Mouse (Mus musculus) embryonic facial prominence, embryonic 15.5 days (tissue): ENCODE measurements at regions not wholly inside any gene's neighbourhood (a gene's known extent, or its start where the extent isn't known, plus 50 kb on each side); places are given as distances from the start of the nearest gene placed in this dataset.
A peak's percentile ranks its signal among the peaks of the same experiment; 100 is the strongest.
"Not testable (repeated sequence)": the region's sequence is repeated elsewhere in the genome, so short reads cannot be mapped to it uniquely, and the experiment has no call there.

Experiments used
- ATAC-seq: fragments of 200-750 bp; cut with Nextera tagmentation; 2 replicates; pipeline ENCODE4 v1.8.0; 2017; ENCODE audit warnings: low read depth, moderate TSS enrichment; ENCODE audit not compliant: insufficient number of reproducible peaks, low FRiP score, low TSS enrichment
- H3K27ac ChIP-seq: fragments of 300-500 bp; sonication (generic); replicated peaks from 2 replicates; pipeline ENCODE4 v1.5.1; 2015; ENCODE audit warnings: mild to moderate bottlenecking, inconsistent platforms
- H3K27me3 ChIP-seq: fragments of 300-500 bp; sonication (generic); 2 replicates; pipeline ENCODE4 v1.6.1; 2015; ENCODE audit warnings: inconsistent platforms
- H3K36me3 ChIP-seq: fragments of 300-500 bp; sonication (generic); 2 replicates; pipeline ENCODE4 v1.6.1; 2015; ENCODE audit warnings: mild to moderate bottlenecking, inconsistent platforms
- H3K4me1 ChIP-seq: fragments of 300-500 bp; sonication (generic); 2 replicates; pipeline ENCODE4 v1.6.1; 2015; ENCODE audit warnings: inconsistent platforms
- H3K4me2 ChIP-seq: fragments of 300-500 bp; sonication (generic); replicated peaks from 2 replicates; pipeline ENCODE4 v1.6.1; 2015; ENCODE audit warnings: mild to moderate bottlenecking, inconsistent platforms
- H3K4me3 ChIP-seq: fragments of 300-500 bp; sonication (generic); replicated peaks from 2 replicates; pipeline ENCODE4 v1.5.1; 2015; ENCODE audit warnings: mild to moderate bottlenecking, inconsistent platforms
- H3K9ac ChIP-seq: fragments of 300-500 bp; sonication (generic); 2 replicates; pipeline ENCODE4 v1.6.1; 2015; ENCODE audit warnings: inconsistent platforms
- H3K9me3 ChIP-seq: fragments of 300-500 bp; sonication (generic); replicated peaks from 2 replicates; pipeline ENCODE4 v1.6.1; 2016; ENCODE audit warnings: inconsistent platforms
- WGBS: fragments of 180-500 bp; shearing (Covaris S2); methylation state at CpG from one replicate; pipeline ENCODE4 v1.1.7; 2015; 5-methylcytosine and 5-hydroxymethylcytosine counted together

GRCm38 (mm10) chr13:26142811-26143210, 627.2 kb downstream of the Hdgfl1 start:
- WGBS = 49% methylated on average over 2 of the region's 2 CpGs
- Histone ChIP-seq H3K9me3 (no peaks in the 10 kb centered on the region), H3K9ac (no peak overlapping the region), H3K27ac (no peak overlapping the region), H3K36me3 (no peaks in the 10 kb centered on the region), H3K27me3 (no peaks in the 10 kb centered on the region), H3K4me1 (no peaks in the 10 kb centered on the region), H3K4me3 (no peak overlapping the region), H3K4me2 (no peak overlapping the region)
- no peak for ATAC-seq

DNA sequence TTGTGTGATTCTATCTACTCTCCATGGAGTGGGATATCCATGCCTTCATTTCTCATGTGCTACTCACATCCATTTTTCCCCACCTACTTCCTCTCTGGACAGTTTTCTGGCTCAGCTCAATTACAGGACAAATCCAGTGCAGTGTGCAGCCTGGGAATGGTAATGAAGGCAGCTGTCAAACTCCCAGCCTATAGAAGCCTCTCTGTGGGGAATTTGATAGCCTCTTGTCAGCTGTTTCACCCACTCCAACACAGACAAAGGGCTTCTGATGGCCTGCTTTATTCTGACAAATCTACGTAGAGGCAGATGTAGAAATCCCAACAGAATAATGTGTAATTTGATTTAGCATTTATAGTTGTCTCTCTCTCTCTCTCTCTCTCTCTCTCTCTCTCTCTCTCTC, 650.6 kb downstream of the Hdgfl1 start:
- 18% methylated on average over 1 of the region's 1 CpGs for WGBS
- H3K27ac ChIP-seq = no peak overlapping the region
- no peaks in the 10 kb centered on the region for H3K4me1 ChIP-seq
- H3K27me3 ChIP-seq = no peaks in the 10 kb centered on the region
- H3K9me3 ChIP-seq = no peaks in the 10 kb centered on the region
- H3K9ac ChIP-seq = no peak overlapping the region
- H3K4me3 ChIP-seq = no peak overlapping the region
- ATAC-seq = no peak; the same call in 1 of the 2 replicates
- H3K36me3 ChIP-seq = no peaks in the 10 kb centered on the region
- H3K4me2 ChIP-seq = no peak overlapping the region

DNA sequence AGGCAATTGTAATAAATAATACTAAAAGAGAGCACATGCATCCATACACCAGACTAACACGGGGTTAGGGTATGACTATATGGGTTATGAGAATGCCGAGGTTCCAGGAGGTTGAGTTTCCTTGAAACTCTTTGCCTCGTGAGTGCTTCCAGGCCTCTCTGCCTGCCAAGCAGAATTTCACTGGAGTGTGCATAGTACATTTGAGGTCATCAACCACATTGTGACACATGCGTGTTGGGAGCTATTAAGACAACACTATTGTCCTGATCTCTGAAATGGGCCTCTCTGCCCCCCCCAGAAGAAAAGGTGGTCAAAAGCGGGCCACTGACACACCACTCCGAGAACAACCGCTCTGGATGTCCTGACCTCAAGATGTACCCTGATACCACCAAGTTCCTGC, 655.8 kb downstream of the Hdgfl1 start:
- WGBS = 89% methylated on average over 7 of the region's 7 CpGs
- no peaks in the 10 kb centered on the region for H3K27me3 ChIP-seq
- no peak for ATAC-seq

GRCm38 (mm10) chr13:26113723-26114122, 656.2 kb downstream of the Hdgfl1 start:
- H3K9ac ChIP-seq, H3K4me1 ChIP-seq, H3K27me3 ChIP-seq, H3K36me3 ChIP-seq, H3K4me3 ChIP-seq, H3K4me2 ChIP-seq, ATAC-seq, H3K9me3 ChIP-seq, H3K27ac ChIP-seq: not testable (repeated sequence)
- WGBS = 75% methylated on average over 1 of the region's 1 CpGs

More for the DNA sequence above, 655.8 kb downstream of the Hdgfl1 start:
- Histone ChIP-seq H3K27ac (no peak overlapping the region), H3K4me1 (no peaks in the 10 kb centered on the region), H3K4me2 (no peak overlapping the region), H3K9ac (no peak overlapping the region), H3K4me3 (no peak overlapping the region), H3K36me3 (no peaks in the 10 kb centered on the region), H3K9me3 (no peaks in the 10 kb centered on the region)

GRCm38 (mm10) chr13:26112579-26112978, 657.4 kb downstream of the Hdgfl1 start:
- no peak overlapping the region for H3K4me2 ChIP-seq
- H3K9ac ChIP-seq = no peak overlapping the region
- no peak for ATAC-seq
- no peaks in the 10 kb centered on the region for H3K9me3 ChIP-seq
- H3K27ac ChIP-seq = no peak overlapping the region
- H3K36me3 ChIP-seq = no peaks in the 10 kb centered on the region
- no peaks in the 10 kb centered on the region for H3K27me3 ChIP-seq
- no peak overlapping the region for H3K4me3 ChIP-seq
- no peaks in the 10 kb centered on the region for H3K4me1 ChIP-seq

DNA sequence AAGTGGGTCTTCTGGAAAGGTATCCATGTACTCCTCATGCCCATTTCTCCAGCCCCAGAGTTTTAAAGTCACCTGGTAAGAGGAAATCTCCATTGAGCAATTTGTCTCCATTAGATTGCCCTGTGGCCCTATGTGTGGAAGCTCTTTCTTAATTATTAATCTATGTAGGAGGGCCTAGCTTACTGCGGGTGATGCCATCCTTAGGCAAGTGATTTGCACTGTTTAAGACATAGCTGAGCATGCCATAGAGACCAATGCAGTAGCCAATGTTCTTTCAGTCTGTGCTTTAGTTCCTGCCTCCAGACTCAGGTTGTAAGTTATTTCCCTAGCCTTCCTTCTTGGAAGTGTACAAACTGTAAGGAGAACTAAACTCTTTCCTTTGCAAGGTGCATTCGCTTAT, 661.0 kb downstream of the Hdgfl1 start:
- H3K9ac ChIP-seq = no peak overlapping the region

GRCm38 (mm10) chr13:26088727-26089126, 681.2 kb downstream of the Hdgfl1 start:
- H3K4me3 ChIP-seq = no peak overlapping the region
- no peak overlapping the region for H3K4me2 ChIP-seq
- no peaks in the 10 kb centered on the region for H3K9me3 ChIP-seq
- H3K27me3 ChIP-seq = no peaks in the 10 kb centered on the region
- H3K4me1 ChIP-seq = no peaks in the 10 kb centered on the region
- H3K36me3 ChIP-seq = no peaks in the 10 kb centered on the region
- H3K27ac ChIP-seq = no peak overlapping the region
- 75% methylated on average over 3 of the region's 3 CpGs for WGBS
- no peak for ATAC-seq
- no peak overlapping the region for H3K9ac ChIP-seq

More for the DNA sequence above, 661.0 kb downstream of the Hdgfl1 start:
- H3K27ac ChIP-seq = no peak overlapping the region
- no peak overlapping the region for H3K4me3 ChIP-seq
- no peaks in the 10 kb centered on the region for H3K36me3 ChIP-seq
- no peak for ATAC-seq
- no peaks in the 10 kb centered on the region for H3K27me3 ChIP-seq
- H3K9me3 ChIP-seq = no peaks in the 10 kb centered on the region
- no peaks in the 10 kb centered on the region for H3K4me1 ChIP-seq
- WGBS = 89% methylated on average over 2 of the region's 2 CpGs
- no peak overlapping the region for H3K4me2 ChIP-seq

GRCm38 (mm10) chr13:26080814-26081213, 689.2 kb downstream of the Hdgfl1 start:
- Histone ChIP-seq H3K27ac (peak overlapping the region; percentile 51), H3K4me1 (peaks cover 6% of the 10 kb centered on the region; the same call in 1 of the 2 replicates), H3K4me3 (no peak overlapping the region), H3K27me3 (no peaks in the 10 kb centered on the region), H3K36me3 (no peaks in the 10 kb centered on the region), H3K9ac (no peak overlapping the region), H3K4me2 (no peak overlapping the region), H3K9me3 (no peaks in the 10 kb centered on the region)
- WGBS = 37% methylated on average over 2 of the region's 2 CpGs
- no peak for ATAC-seq

- Histone ChIP-seq H3K9me3 (no peaks in the 10 kb centered on the region), H3K4me2 (no peak overlapping the region), H3K36me3 (no peaks in the 10 kb centered on the region), H3K27ac (no peak overlapping the region), H3K4me1 (peaks cover 6% of the 10 kb centered on the region; the same call in 1 of the 2 replicates), H3K9ac (no peak overlapping the region), H3K4me3 (no peak overlapping the region), H3K27me3 (no peaks in the 10 kb centered on the region)
- WGBS = 17% methylated on average over 4 of the region's 4 CpGs
- peak; percentile 39; the same call in 1 of the 2 replicates for ATAC-seq
Observed at GRCm38 (mm10) chr13:26080302-26080701, 689.7 kb downstream of the Hdgfl1 start.

DNA sequence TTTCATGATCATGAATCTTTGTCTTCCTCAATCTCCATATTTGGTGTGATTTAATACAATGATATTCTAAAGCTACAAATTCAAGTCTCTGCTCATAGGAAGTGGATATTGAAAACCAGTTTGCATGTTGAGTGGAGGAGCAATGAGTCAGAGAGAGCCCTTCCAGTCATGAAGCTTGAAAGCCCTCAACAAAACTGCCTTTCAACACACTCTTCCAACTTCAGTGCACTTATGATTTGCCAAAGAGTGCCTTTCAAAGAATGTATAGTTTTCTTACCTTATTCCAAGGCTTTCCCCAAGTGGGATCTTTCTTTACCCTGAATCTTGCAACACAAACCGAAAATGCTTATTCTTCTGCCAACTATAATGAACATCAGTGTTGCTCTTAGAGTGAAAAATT, 690.6 kb downstream of the Hdgfl1 start:
- Histone ChIP-seq H3K36me3 (no peaks in the 10 kb centered on the region), H3K27me3 (no peaks in the 10 kb centered on the region), H3K4me3 (no peak overlapping the region), H3K4me2 (no peak overlapping the region), H3K4me1 (peaks cover 6% of the 10 kb centered on the region; the same call in 1 of the 2 replicates), H3K9me3 (no peaks in the 10 kb centered on the region), H3K9ac (no peak overlapping the region), H3K27ac (no peak overlapping the region)
- WGBS = 72% methylated on average over 1 of the region's 1 CpGs
- ATAC-seq = no peak

GRCm38 (mm10) chr13:26061322-26061721, 708.6 kb downstream of the Hdgfl1 start:
- H3K9ac ChIP-seq = no peak overlapping the region
- H3K27ac ChIP-seq = no peak overlapping the region
- H3K27me3 ChIP-seq = no peaks in the 10 kb centered on the region
- no peak overlapping the region for H3K4me3 ChIP-seq
- WGBS = 35% methylated on average over 2 of the region's 2 CpGs
- H3K9me3 ChIP-seq = no peaks in the 10 kb centered on the region
- no peaks in the 10 kb centered on the region for H3K36me3 ChIP-seq
- no peak overlapping the region for H3K4me2 ChIP-seq
- no peak for ATAC-seq
- H3K4me1 ChIP-seq = no peaks in the 10 kb centered on the region

GRCm38 (mm10) chr13:26037699-26038098, 732.3 kb downstream of the Hdgfl1 start:
- Histone ChIP-seq H3K9me3 (no peaks in the 10 kb centered on the region), H3K4me2 (no peak overlapping the region), H3K9ac (no peak overlapping the region), H3K4me1 (no peaks in the 10 kb centered on the region), H3K36me3 (no peaks in the 10 kb centered on the region), H3K27ac (no peak overlapping the region), H3K27me3 (no peaks in the 10 kb centered on the region), H3K4me3 (no peak overlapping the region)
- ATAC-seq = no peak
